Mouse (Mus musculus): ENCODE results near the gene Tspan9. TPM values are rescaled to one million over a fixed set of nuclear protein-coding genes. Genes with fewer than 3 reads are reported as not detected.

The Tspan9 gene
- total RNA-seq, 4 experiments from 2014 or later: 45.4 to 64.2 (median 56.0) TPM

- DNase-seq (ENCODE audit: low spot score in 2 of 2): no peak
These were observed 64.9 kb downstream of the Tspan9 start for GRCm38 (mm10) chr6:128078508-128078907.

GRCm38 (mm10) chr6:128076104-128077020 lies 67.0 kb downstream of the Tspan9 start:
- no peak for DNase-seq (ENCODE audit: low spot score in 2 of 2)

- DNase-seq (ENCODE audit: low spot score in 2 of 2): no peak
These were observed 67.9 kb downstream of the Tspan9 start for GRCm38 (mm10) chr6:128075453-128076003.

GRCm38 (mm10) chr6:128070921-128071558 lies 72.4 kb downstream of the Tspan9 start:
- DNase-seq (ENCODE audit: low spot score in 2 of 2): no peak

- DNase-seq (ENCODE audit: low spot score in 2 of 2): no peak
These were observed 73.1 kb downstream of the Tspan9 start for GRCm38 (mm10) chr6:128070072-128070872.

- no peak for DNase-seq (ENCODE audit: low spot score in 2 of 2)
These were observed 75.2 kb downstream of the Tspan9 start for GRCm38 (mm10) chr6:128068144-128068543.

- no peak for DNase-seq (ENCODE audit: low spot score in 2 of 2)
These were observed 77.4 kb downstream of the Tspan9 start for GRCm38 (mm10) chr6:128065982-128066381.

- peak; percentile 21 to 52 for DNase-seq (ENCODE audit: low spot score in 2 of 2)
These were observed 79.9 kb downstream of the Tspan9 start for GRCm38 (mm10) chr6:128063501-128063900.

- no peak for DNase-seq (ENCODE audit: low spot score in 2 of 2)
These were observed 80.6 kb downstream of the Tspan9 start for GRCm38 (mm10) chr6:128062784-128063183.

- no peak for DNase-seq (ENCODE audit: low spot score in 2 of 2)
These were observed 81.2 kb downstream of the Tspan9 start for GRCm38 (mm10) chr6:128062216-128062615.

GRCm38 (mm10) chr6:128061342-128061741 lies 82.1 kb downstream of the Tspan9 start:
- DNase-seq (ENCODE audit: low spot score in 2 of 2): no peak

GRCm38 (mm10) chr6:128058570-128058969 lies 84.8 kb downstream of the Tspan9 start:
- no peak for DNase-seq (ENCODE audit: low spot score in 2 of 2)

GRCm38 (mm10) chr6:128058157-128058556 lies 85.2 kb downstream of the Tspan9 start:
- DNase-seq (ENCODE audit: low spot score in 2 of 2): no peak

GRCm38 (mm10) chr6:128053000-128053732 lies 90.2 kb downstream of the Tspan9 start:
- no peak for DNase-seq (ENCODE audit: low spot score in 2 of 2)

- no peak for DNase-seq (ENCODE audit: low spot score in 2 of 2)
These were observed 95.7 kb downstream of the Tspan9 start for GRCm38 (mm10) chr6:128047671-128048070.

- no peak for DNase-seq (ENCODE audit: low spot score in 2 of 2)
These were observed 96.2 kb downstream of the Tspan9 start for GRCm38 (mm10) chr6:128047239-128047638.

- DNase-seq (ENCODE audit: low spot score in 2 of 2): no peak
These were observed 96.6 kb downstream of the Tspan9 start for GRCm38 (mm10) chr6:128046799-128047198.

GRCm38 (mm10) chr6:128044691-128045090 lies 98.7 kb downstream of the Tspan9 start:
- DNase-seq (ENCODE audit: low spot score in 2 of 2): no peak

- DNase-seq (ENCODE audit: low spot score in 2 of 2): no peak
These were observed 99.9 kb downstream of the Tspan9 start for GRCm38 (mm10) chr6:128043486-128043885.

GRCm38 (mm10) chr6:128041836-128042235 lies 101.6 kb downstream of the Tspan9 start:
- no peak for DNase-seq (ENCODE audit: low spot score in 2 of 2)
